Mouse (Mus musculus) cerebellum, adult 11 months (tissue): ENCODE data around the gene Psg20.
"Not testable (repeated sequence)": the region's sequence is repeated elsewhere in the genome, so short reads cannot be mapped to it uniquely, and the experiment has no call there.

Experiments
- DNase-seq: peaks from one replicate; pipeline ENCODE4 v3.0.0; 2022

The Psg20 gene

DNA sequence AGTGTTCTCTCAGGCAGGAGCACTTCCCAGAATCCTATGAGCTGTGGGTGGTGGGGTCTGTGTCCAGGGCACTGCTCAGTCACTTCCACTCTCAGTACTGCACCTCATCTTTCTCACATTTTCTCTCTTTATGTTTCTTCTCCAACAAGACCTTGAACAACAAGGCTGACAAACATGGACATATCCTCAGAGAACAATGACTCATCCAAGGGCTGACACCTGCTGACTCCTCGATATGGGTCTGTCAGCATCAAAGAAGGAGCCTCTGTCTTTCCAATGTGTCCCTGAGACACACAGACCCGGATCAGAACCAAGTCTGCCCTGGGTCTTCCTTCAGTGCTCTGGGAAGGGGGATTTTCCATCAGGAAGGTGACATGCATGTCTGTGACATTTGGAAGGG is at the start of gene Psg20:
Gene Psg20 (minus strand): TSS at position 101 of the 400 bp plus-strand sequence.
- DNase-seq, result no peak

DNA sequence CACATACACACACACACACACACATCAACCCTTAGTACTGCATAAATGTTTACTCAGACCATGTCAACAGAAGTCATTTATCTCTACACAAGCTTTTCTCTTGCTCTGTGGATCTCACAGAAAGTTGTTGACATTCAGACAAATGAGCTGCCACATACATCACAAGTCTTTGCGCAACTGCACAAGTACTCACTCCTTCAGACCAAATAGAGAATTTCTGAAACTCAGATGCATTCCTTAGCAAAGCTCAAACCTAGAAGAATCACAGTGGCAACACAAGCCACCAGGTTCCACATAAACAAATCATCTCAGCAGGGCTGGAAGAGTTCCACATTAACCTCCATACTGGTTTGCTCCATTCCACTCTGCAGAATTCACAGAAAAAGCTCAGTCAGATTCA is 48.5 kb upstream of the Psg20 start:
- no peak for DNase-seq

DNA sequence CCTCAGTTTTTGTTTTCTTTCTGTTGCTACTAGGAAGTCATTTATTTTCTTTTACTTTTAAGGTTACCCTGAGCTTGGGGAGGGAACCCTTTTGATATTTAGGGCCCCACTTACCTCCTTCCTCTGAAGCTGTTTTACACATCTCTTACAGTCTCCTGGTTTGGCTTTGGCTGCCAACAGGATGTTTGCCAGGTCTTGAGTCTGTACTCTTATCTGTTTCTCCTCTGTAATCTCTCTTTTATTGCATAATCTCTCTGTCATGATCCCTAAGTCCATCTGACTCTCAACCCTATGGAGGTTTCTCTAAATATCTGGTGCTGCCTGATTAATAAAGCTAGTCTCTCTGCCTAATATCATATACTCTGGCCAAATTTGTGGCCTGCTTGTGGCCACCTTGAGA is 47.1 kb upstream of the Psg20 start:
- no peak for DNase-seq

DNA sequence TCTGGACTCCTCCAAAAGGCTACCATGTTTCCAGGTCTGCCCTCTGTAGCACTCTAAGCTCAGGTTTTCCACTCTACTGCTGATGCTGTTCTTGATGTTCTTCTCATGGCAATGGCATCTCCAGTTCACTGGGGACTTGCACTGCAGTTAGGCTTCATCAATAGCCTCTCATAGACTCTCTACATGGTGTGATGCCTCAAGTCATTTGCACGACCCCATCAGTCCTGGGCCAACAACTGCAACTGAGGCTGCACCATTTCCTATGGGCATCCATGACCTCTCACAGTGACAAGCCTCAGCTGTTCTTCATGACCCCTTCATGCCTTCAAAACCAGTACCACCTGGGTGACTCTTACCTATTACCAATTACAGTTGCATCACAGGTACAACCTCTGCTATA is 42.4 kb upstream of the Psg20 start:
- no peak for DNase-seq

DNA sequence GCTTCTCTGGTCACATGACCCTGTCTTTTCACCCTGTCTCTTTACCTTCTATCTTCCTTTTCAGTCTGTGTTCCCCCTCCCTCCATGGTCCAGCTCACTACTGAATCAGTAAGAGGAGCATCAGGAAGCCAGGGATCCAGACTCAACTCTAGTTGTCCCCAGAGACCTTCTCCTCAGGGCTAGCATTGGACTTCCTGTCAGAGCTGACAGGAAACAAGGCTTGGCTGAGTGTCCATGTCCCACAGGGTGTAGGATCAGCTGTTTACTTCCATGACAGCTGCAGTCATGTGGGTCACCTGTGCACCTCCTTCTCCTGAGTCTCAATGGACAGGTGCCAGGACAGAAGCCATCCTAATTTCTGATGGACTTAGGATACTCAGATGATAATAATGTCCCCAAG is 39.9 kb upstream of the Psg20 start:
- not testable (repeated sequence) for DNase-seq

DNA sequence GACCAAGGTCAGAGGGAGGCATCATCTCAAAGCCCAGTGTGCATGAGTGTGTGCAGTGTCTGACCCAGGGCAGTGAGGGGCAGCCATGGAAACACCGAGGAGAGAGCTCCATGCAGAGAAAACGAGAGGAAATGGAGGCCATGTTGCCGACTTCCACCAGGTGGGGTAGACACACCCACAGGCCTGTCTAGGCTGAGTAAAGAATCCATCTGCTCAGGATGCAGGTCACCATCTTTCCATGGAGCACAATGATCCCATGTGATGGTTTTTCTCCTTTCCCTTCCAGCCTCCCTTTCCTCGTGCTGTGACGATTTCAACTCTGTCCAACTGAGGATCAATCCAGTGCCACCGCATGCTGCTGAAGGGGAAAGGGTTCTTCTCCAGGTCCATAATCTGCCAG is 38.0 kb upstream of the Psg20 start:
- no peak for DNase-seq

DNA sequence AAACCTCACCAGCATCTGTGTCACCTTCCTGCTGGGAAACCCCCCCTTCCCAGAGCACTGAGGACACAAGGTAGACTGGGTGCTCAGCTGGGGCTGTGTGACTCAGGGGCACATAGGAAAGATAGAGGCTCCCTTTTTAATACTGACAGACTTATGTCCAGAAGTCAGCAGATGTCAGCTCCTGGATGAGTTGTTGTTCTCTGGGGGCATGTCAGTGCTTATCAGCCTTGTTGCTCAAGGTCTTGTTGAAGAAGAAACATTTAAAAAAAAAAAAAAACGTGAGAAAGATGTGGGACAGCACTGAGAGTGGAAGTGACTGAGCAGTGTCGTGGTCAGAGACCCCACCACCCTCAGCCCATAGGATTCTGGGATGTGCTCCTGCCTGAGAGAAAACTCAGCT is 31.8 kb upstream of the Psg20 start, which contains the start of gene Psg22:
Gene Psg22 (plus strand): TSS at position 301 of the 400 bp plus-strand sequence.
- DNase-seq, result no peak

DNA sequence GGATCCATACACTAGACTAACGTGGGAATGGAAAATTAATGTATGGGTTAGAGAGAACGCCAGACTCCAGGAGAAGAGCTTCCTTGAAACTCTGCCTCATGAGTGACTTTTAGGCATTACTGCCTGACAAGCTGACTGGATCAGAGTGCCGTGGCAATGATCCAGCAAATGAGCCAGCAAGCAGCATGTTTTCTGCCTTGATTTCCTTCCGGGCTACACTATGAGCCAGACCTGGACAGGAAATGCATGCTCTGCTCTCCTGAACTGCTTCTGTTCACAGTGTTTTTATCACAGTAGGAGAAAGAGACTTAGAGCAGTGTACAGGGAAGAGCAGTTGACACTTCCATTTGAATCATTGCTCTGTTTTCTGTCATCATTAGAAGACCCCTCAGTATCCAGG is 29.6 kb upstream of the Psg20 start:
- no peak for DNase-seq

DNA sequence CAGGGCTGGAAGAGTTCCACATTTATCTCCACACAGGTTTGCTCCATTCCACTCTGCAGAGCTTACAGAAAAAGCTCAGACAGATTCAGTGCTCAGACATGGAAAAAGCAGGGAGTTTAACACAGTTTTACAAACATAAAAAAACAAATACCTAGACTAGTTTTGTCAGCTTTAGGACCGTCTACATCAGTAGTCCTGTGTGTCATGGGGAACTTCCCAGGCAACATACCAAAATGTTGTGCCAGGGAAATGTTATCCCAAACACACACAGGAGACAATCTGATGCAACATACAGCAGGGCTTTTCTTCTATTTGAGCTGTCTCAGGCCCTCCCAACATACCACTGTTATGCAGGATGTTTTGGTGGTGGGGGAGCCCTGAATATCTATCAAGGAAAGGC is 24.9 kb upstream of the Psg20 start:
- no peak for DNase-seq

DNA sequence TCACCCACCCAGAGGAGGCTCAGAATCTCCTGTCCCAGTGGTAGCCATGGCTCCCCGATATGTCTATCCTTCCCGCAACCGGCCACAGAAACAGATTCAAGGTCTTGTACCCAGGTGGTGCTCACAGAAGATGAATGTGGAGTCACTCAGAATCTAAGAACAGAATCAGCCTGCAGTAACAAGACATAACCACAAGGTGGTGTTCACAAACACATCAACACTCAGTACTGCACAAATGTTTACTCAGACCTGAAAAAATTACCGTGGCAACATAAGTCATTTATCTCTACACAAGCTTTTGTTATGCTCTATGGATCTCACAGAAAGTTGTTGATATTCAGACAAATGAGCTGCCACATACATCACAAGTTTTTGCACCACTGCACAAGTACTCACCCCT is 24.3 kb upstream of the Psg20 start:
- not testable (repeated sequence) for DNase-seq

DNA sequence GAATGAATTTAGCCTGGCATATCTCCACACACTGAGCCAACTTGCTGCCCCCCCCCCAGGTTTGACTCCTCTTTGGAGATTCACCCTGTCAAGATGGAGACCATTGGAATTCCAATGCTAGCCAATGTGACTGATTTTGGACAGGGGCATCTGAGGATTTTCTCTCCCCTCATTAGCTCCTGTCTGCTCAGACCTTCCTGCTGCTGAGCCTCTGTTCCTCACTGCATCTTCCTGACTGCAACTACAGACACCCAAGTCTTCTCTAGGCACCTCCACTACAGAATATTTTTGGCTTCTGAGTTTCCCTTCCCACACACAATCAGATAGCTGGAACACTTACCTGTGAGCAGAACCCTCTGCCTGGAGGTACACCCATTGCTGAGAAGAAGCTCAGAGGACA is 399 bp downstream of the Psg20 start:
- no peak for DNase-seq

DNA sequence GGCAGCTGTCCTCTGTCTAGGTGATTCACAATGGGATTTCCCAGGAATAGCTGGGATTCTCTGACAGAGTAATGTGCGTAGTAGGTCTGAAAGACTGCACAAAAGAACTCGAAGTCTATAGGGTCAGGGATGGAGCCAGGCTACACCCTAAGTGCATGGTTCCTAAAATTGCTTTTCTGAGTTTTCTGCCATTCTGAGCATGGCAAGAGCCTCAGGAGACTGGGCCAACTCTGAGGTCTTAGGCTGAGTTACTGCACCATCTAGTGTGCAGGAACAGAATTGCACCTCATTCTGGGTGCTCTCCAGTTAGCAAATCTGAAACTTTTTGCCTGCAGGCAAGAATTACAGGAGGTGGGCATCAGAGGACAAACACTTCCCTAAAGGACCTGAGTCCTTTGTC is 6.2 kb downstream of the Psg20 start:
- DNase-seq, result no peak

DNA sequence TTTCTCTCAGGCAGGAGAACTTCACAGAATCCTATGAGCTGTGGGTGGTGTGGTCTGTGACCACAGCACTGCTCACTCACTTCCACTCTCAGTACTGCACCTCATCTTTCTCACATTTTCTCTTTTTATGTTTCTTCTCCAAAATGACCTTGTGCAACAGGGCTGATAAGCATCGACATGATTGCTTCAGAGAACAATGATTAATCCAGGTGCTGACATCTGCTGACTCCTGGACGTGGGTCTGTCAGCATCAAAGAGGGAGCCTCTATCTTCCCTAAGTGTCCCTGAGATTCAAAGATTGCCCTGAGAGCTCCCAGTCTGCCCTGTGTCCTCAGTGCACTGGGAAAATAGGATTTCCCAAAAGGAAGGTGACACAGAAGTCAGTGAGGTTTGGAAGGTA is 29.4 kb downstream of the Psg20 start, which contains the start of gene Psg21:
Gene Psg21 (minus strand): TSS at position 101 of the 400 bp plus-strand sequence.
- DNase-seq, result not testable (repeated sequence)

DNA sequence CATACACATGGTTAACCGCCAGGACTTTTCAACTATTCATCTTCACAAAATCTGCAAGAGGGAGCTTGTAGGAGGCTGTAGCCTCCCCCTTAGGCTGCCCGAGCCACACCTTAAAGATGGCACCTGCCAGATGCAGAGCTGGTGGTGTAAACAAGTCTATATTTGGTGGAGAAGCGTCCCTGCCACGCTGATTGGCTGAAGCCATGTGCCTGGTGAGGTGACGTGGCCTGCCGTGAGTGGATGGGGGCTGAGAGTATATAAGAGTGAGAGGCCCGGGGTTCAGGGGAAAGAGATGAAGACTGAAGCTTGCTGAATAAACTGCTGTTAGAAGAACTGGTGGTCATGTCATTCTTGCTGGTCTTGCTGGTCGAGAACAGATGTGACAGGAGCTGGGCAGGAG is 59.1 kb downstream of the Psg20 start:
- not testable (repeated sequence) for DNase-seq
